Mouse (Mus musculus): ENCODE results near the gene Hist1h2bj. TPM values are rescaled to one million over a fixed set of nuclear protein-coding genes. Genes with fewer than 3 reads are reported as not detected.
"Not testable (repeated sequence)": the region's sequence is repeated elsewhere in the genome, so short reads cannot be mapped to it uniquely, and the experiment has no call there.

Gene Hist1h2bj
- polyA plus RNA-seq, 1 experiment from 2014 or later: 1.8 TPM

- DNase-seq (ENCODE audit: low spot score): no peak
- Histone ChIP-seq H3K36me3 (replicated peaks; ENCODE audit: control insufficient read depth, insufficient read depth) (no peaks in the 10 kb centered on the region), H3K9ac (no peak overlapping the region), H3K4me3 (replicated peaks; ENCODE audit: low read length) (no peak overlapping the region), H3K4me2 (replicated peaks) (no peak overlapping the region), H3K9me3 (ENCODE audit: control insufficient read depth, low read length) (peaks cover 2% of the 10 kb centered on the region; the same call in 1 of the 2 replicates), H3K27me3 (ENCODE audit: control insufficient read depth, insufficient read depth, low read length) (no peaks in the 10 kb centered on the region), H3K27ac (no peak overlapping the region), H3K4me1 (replicated peaks; ENCODE audit: control insufficient read depth, insufficient read depth, low read length) (no peaks in the 10 kb centered on the region)
- 84% methylated on average over 1 of the region's 1 CpGs for WGBS
- ATAC-seq (ENCODE audit: low FRiP score): no peak
Measured at GRCm38 (mm10) chr13:22061422-22061821, 18.4 kb downstream of the Hist1h2bj start.

GRCm38 (mm10) chr13:22063468-22063867 lies 20.5 kb downstream of the Hist1h2bj start:
- Histone ChIP-seq H3K4me2 (replicated peaks) (no peak overlapping the region), H3K4me1 (replicated peaks; ENCODE audit: control insufficient read depth, insufficient read depth, low read length) (no peaks in the 10 kb centered on the region), H3K4me3 (replicated peaks; ENCODE audit: low read length) (no peak overlapping the region), H3K36me3 (replicated peaks; ENCODE audit: control insufficient read depth, insufficient read depth) (no peaks in the 10 kb centered on the region), H3K27ac (no peak overlapping the region), H3K9ac (no peak overlapping the region), H3K9me3 (ENCODE audit: control insufficient read depth, low read length) (peaks cover 4% of the 10 kb centered on the region; the same call in 1 of the 2 replicates), H3K27me3 (ENCODE audit: control insufficient read depth, insufficient read depth, low read length) (no peaks in the 10 kb centered on the region)
- ATAC-seq (ENCODE audit: low FRiP score) (no peak), DNase-seq (ENCODE audit: low spot score) (no peak)
- 84% methylated on average over 1 of the region's 1 CpGs for WGBS

- H3K4me3 ChIP-seq (replicated peaks; ENCODE audit: low read length); H3K27ac ChIP-seq; H3K9me3 ChIP-seq (ENCODE audit: control insufficient read depth, low read length); H3K4me2 ChIP-seq (replicated peaks); ATAC-seq (ENCODE audit: low FRiP score); H3K27me3 ChIP-seq (ENCODE audit: control insufficient read depth, insufficient read depth, low read length); DNase-seq (ENCODE audit: low spot score); H3K36me3 ChIP-seq (replicated peaks; ENCODE audit: control insufficient read depth, insufficient read depth); H3K9ac ChIP-seq; H3K4me1 ChIP-seq (replicated peaks; ENCODE audit: control insufficient read depth, insufficient read depth, low read length): not testable (repeated sequence)
- 89% methylated on average over 1 of the region's 1 CpGs for WGBS
Measured at GRCm38 (mm10) chr13:22084140-22084539, 41.1 kb downstream of the Hist1h2bj start, which contains the start of gene Vmn1r188. Gene Vmn1r188, plus strand, starts transcription at chr13:22084440.

Small RNAs within 50 kb of the gene (microRNA-seq; reads per million reads assigned to microRNA genes)
- gene Gm26300 (not detected), gene Gm44390 (not detected), gene Gm44486 (not detected)

Other genes starting within 250 kb of the Hist1h2bj start
- 3.5 and 3.6 TPM in 2 replicates for gene Hist1h2bq, start 233.0 kb upstream of the Hist1h2bj start, polyA plus RNA-seq (2014; fragmentation: Nextera tagmentation; extraction: Ambion mirVana)
- not detected in 2 replicates for gene Hist1h2ao, start 232.7 kb upstream of the Hist1h2bj start, polyA plus RNA-seq (2014; fragmentation: Nextera tagmentation; extraction: Ambion mirVana)
- gene Hist1h4m, start 231.5 kb upstream of the Hist1h2bj start, polyA plus RNA-seq (2014; fragmentation: Nextera tagmentation; extraction: Ambion mirVana): not detected in 2 replicates
- 5.5 and 8.9 TPM in 2 replicates for gene Hist1h4n, start 211.0 kb upstream of the Hist1h2bj start, polyA plus RNA-seq (2014; fragmentation: Nextera tagmentation; extraction: Ambion mirVana)
- 574 and 576 TPM in 2 replicates for gene Hist1h2ap, start 209.7 kb upstream of the Hist1h2bj start, polyA plus RNA-seq (2014; fragmentation: Nextera tagmentation; extraction: Ambion mirVana)
- gene Hist1h2br, start 209.5 kb upstream of the Hist1h2bj start, polyA plus RNA-seq (2014; fragmentation: Nextera tagmentation; extraction: Ambion mirVana): 3.8 TPM in 2 replicates
- gene Zfp184, start 98.1 kb upstream of the Hist1h2bj start, polyA plus RNA-seq (2014; fragmentation: Nextera tagmentation; extraction: Ambion mirVana): 14.9 and 18.2 TPM in 2 replicates
- gene Pom121l2, start 62.0 kb upstream of the Hist1h2bj start, polyA plus RNA-seq (2014; fragmentation: Nextera tagmentation; extraction: Ambion mirVana): not detected in 2 replicates
- not detected in 2 replicates for gene Prss16, start 33.5 kb upstream of the Hist1h2bj start, polyA plus RNA-seq (2014; fragmentation: Nextera tagmentation; extraction: Ambion mirVana)
- 8.0 TPM in 1 of 2 replicates, not detected in the other for gene Hist1h2ah, start 7.6 kb upstream of the Hist1h2bj start, polyA plus RNA-seq (2014; fragmentation: Nextera tagmentation; extraction: Ambion mirVana)
- 1.5 and 1.6 TPM in 2 replicates for gene Hist1h2bk, start 7.3 kb upstream of the Hist1h2bj start, polyA plus RNA-seq (2014; fragmentation: Nextera tagmentation; extraction: Ambion mirVana)
- 6.0 and 6.2 TPM in 2 replicates for gene Hist1h4i, start 1.9 kb upstream of the Hist1h2bj start, polyA plus RNA-seq (2014; fragmentation: Nextera tagmentation; extraction: Ambion mirVana)
- 4.4 and 5.3 TPM in 2 replicates for gene Hist1h2ag, start 270 bp upstream of the Hist1h2bj start, polyA plus RNA-seq (2014; fragmentation: Nextera tagmentation; extraction: Ambion mirVana)
- gene Vmn1r188, start 41.2 kb downstream of the Hist1h2bj start, polyA plus RNA-seq (2014; fragmentation: Nextera tagmentation; extraction: Ambion mirVana): not detected in 2 replicates
- not detected in 2 replicates for gene Vmn1r189, start 62.6 kb downstream of the Hist1h2bj start, polyA plus RNA-seq (2014; fragmentation: Nextera tagmentation; extraction: Ambion mirVana)
- not detected in 2 replicates for gene Vmn1r191, start 140.8 kb downstream of the Hist1h2bj start, polyA plus RNA-seq (2014; fragmentation: Nextera tagmentation; extraction: Ambion mirVana)
- not detected in 2 replicates for gene Vmn1r192, start 147.9 kb downstream of the Hist1h2bj start, polyA plus RNA-seq (2014; fragmentation: Nextera tagmentation; extraction: Ambion mirVana)
- 0.14 TPM in 1 of 2 replicates, not detected in the other for gene Vmn1r193, start 179.9 kb downstream of the Hist1h2bj start, polyA plus RNA-seq (2014; fragmentation: Nextera tagmentation; extraction: Ambion mirVana)
- gene Vmn1r194, start 201.0 kb downstream of the Hist1h2bj start, polyA plus RNA-seq (2014; fragmentation: Nextera tagmentation; extraction: Ambion mirVana): not detected in 2 replicates
- gene Vmn1r195, start 227.3 kb downstream of the Hist1h2bj start, polyA plus RNA-seq (2014; fragmentation: Nextera tagmentation; extraction: Ambion mirVana): not detected in 2 replicates
- gene Vmn1r196, start 246.7 kb downstream of the Hist1h2bj start, polyA plus RNA-seq (2014; fragmentation: Nextera tagmentation; extraction: Ambion mirVana): not detected in 2 replicates

Measured in hindbrain, embryonic 14.5 days (tissue).